Mouse (Mus musculus) forebrain, embryonic 16.5 days (tissue): ENCODE results near the gene Rab3d. TPM values are rescaled to one million over a fixed set of nuclear protein-coding genes. Genes with fewer than 3 reads are reported as not detected.
A peak's percentile ranks its signal among the peaks of the same experiment; 100 is the strongest.

Experiments used
- ATAC-seq: fragments of 200-750 bp; cut with Nextera tagmentation; 2 replicates; pipeline ENCODE4 v1.8.0; 2017; ENCODE audit warnings: mild to moderate bottlenecking, moderate library complexity
- H3K27ac ChIP-seq: fragments of 300-500 bp; sonication (generic); 2 replicates; pipeline ENCODE4 v1.5.1; 2014; ENCODE audit warnings: low read length, control low read depth
- H3K27me3 ChIP-seq: fragments of 300-500 bp; sonication (generic); replicated peaks from 2 replicates; pipeline ENCODE4 v1.6.1; 2014; ENCODE audit warnings: low read length; ENCODE audit not compliant: control insufficient read depth, insufficient read depth
- H3K36me3 ChIP-seq: fragments of 300-500 bp; sonication (generic); 2 replicates; pipeline ENCODE4 v1.6.1; 2014; ENCODE audit not compliant: control insufficient read depth, insufficient read depth
- H3K4me1 ChIP-seq: fragments of 300-500 bp; sonication (generic); replicated peaks from 2 replicates; pipeline ENCODE4 v1.6.1; 2014; ENCODE audit warnings: low read length; ENCODE audit not compliant: control insufficient read depth, insufficient read depth
- H3K4me2 ChIP-seq: fragments of 300-500 bp; sonication (generic); 2 replicates; pipeline ENCODE4 v1.6.1; 2014; ENCODE audit warnings: mild to moderate bottlenecking, low read length, control low read depth
- H3K4me3 ChIP-seq: fragments of 300-500 bp; sonication (generic); replicated peaks from 2 replicates; pipeline ENCODE4 v1.5.1; 2014; ENCODE audit warnings: mild to moderate bottlenecking, low read length, control low read depth
- H3K9ac ChIP-seq: fragments of 300-500 bp; sonication (generic); replicated peaks from 2 replicates; pipeline ENCODE4 v1.6.1; 2014; ENCODE audit warnings: low read depth, low read length, control low read depth
- H3K9me3 ChIP-seq: fragments of 300-500 bp; sonication (generic); 2 replicates; pipeline ENCODE4 v1.6.1; 2016; ENCODE audit warnings: low read length; ENCODE audit not compliant: control insufficient read depth
- WGBS: fragments of 180-500 bp; shearing (Covaris S2); extraction: QIAGEN DNeasy Blood & Tissue Kit; methylation state at CpG from one replicate; pipeline ENCODE4 v1.1.7; 2014; 5-methylcytosine and 5-hydroxymethylcytosine counted together
- polyA plus RNA-seq: library from polyadenylated mRNA; unstranded; fragments of >200 nt; fragmentation: Nextera tagmentation; extraction: Ambion mirVana; gene quantifications from 2 replicates; pipeline ENCODE4 v1.2.1, GENCODE M21; 2015

Gene Rab3d
- polyA plus RNA-seq: 37.4 and 39.5 TPM in 2 replicates

DNA sequence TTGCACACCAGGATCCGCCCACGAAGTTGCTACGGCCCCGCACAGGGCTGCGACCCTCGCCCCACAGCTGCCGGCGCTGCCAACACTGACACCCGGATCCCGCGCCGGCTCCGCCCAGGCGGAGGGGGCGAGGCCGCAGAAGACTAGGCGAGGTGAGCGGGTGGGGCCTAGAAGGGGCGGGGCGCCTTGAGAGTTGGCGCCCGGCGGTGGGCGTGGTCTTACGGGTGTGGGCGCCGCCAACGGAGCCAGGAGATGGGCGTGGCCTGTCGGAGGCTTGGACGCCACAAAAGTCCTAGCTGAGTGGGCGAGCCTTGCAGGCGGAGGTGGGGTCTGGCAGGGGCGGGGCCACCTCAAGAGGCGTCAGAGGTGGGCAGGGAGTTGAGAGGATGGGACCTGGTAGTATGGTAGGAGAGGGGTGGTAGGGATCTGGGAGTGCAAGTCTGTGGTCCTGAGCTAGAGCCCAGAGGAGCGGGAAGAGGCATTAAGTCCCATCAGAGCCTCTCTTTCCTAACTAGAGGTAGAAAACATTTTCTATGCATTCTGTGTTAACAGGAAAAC is at the start of gene Rab3d:
Rab3d (minus strand) TSS at position 158 of the 558 bp plus-strand sequence.
- no peaks in the 10 kb centered on the region for H3K27me3 ChIP-seq
- 0 out of 2 replicates have a peak, but pooled peaks cover 2% of the 10 kb centered on the region for H3K36me3 ChIP-seq
- peaks cover 11% of the 10 kb centered on the region for H3K4me1 ChIP-seq
- ATAC-seq: peak; percentile 90
- peak within 1 kb of the TSS; percentile 79 for H3K9ac ChIP-seq
- H3K4me2 ChIP-seq: peak within 1 kb of the TSS; percentile 81
- H3K27ac ChIP-seq: peak within 1 kb of the TSS; percentile 91
- peak within 1 kb of the TSS; percentile 57 for H3K4me3 ChIP-seq
- under 1% methylated on average over 36 of the region's 36 CpGs for WGBS
- H3K9me3 ChIP-seq: no peaks in the 10 kb centered on the region

DNA sequence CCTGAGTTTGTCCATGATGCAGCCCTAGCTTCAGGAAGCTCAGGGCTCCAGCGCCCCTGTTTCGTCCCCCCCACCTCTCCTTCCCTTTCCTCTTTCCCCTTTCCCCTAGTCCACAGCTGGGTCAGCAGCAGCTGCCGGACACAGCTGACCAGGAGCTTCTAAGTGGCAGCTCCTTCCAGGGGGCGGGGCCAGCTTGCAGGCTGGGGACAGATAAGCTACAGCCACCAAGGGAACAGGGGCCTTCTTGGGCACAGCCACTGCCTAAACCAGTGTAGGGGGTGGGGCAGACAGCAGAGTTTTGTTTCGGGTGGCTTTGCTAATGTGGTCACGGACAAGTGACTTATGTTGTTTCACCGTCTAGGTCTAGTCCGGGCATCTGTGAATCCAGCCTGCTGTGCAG is 45.4 kb upstream of the Rab3d start, which contains the start of gene Epor:
Epor (minus strand) TSS at position 90 of the 400 bp plus-strand sequence.
- H3K4me3 ChIP-seq: peak within 1 kb of the TSS; percentile 44
- no peak for ATAC-seq
- peaks cover 38% of the 10 kb centered on the region for H3K27me3 ChIP-seq
- WGBS: 29% methylated on average over 8 of the region's 8 CpGs
- no peaks in the 10 kb centered on the region for H3K36me3 ChIP-seq
- H3K9me3 ChIP-seq: no peaks in the 10 kb centered on the region
- H3K4me1 ChIP-seq: peaks cover 16% of the 10 kb centered on the region
- peak within 1 kb of the TSS; percentile 47 for H3K9ac ChIP-seq
- no peak within 1 kb of the TSS for H3K27ac ChIP-seq
- H3K4me2 ChIP-seq: peak within 1 kb of the TSS; percentile 76

- peak overlapping the region; percentile 47 for H3K9ac ChIP-seq
- H3K27me3 ChIP-seq: peaks cover 38% of the 10 kb centered on the region
- H3K27ac ChIP-seq: no peak overlapping the region
- H3K4me3 ChIP-seq: peak overlapping the region; percentile 44
- H3K9me3 ChIP-seq: no peaks in the 10 kb centered on the region
- peak; percentile 79 for ATAC-seq
- WGBS: 3% methylated on average over 34 of the region's 34 CpGs
- peak overlapping the region; percentile 76 for H3K4me2 ChIP-seq
- peaks cover 16% of the 10 kb centered on the region for H3K4me1 ChIP-seq
- no peaks in the 10 kb centered on the region for H3K36me3 ChIP-seq
Observed at GRCm38 (mm10) chr9:21962416-21963059, 44.5 kb upstream of the Rab3d start.

GRCm38 (mm10) chr9:21962010-21962409 is 44.0 kb upstream of the Rab3d start:
- H3K4me1 ChIP-seq: peaks cover 16% of the 10 kb centered on the region
- no peaks in the 10 kb centered on the region for H3K9me3 ChIP-seq
- H3K4me3 ChIP-seq: peak overlapping the region; percentile 44
- no peak overlapping the region for H3K27ac ChIP-seq
- peak overlapping the region; percentile 47 for H3K9ac ChIP-seq
- ATAC-seq: peak; percentile 51
- peaks cover 38% of the 10 kb centered on the region for H3K27me3 ChIP-seq
- H3K4me2 ChIP-seq: peak overlapping the region; percentile 76
- H3K36me3 ChIP-seq: no peaks in the 10 kb centered on the region
- WGBS: under 1% methylated on average over 15 of the region's 15 CpGs

DNA sequence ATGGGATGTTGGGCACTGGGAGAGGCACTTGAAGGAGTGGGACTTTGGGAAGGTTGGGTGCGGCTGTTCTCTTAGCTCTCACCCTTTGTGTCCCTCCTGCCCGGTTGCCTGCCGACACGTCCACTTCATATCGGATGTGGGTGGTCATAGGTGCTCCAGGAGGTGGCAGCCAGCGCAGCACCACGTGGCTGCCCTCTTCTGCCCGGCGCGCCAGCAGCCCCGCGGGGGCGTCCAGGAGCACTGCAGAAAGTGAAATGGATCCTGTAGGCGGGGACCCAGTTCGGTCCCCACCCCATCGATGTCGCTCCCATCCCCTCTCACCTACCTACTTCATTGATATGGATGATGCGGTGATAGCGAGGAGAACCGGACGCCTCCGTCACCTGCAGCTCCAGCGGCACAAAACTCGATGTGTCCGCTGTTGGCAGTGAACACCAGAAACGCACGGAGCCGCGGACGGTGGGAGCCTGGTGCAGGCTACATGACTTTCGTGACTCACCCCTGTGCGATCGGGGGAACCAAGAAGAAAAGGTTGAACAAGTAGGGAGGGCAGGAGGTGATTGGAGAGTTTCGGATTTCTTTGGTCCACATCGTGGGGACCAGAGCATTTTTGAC is 43.5 kb upstream of the Rab3d start:
- H3K27ac ChIP-seq: no peak overlapping the region
- H3K9ac ChIP-seq: no peak overlapping the region
- H3K9me3 ChIP-seq: no peaks in the 10 kb centered on the region
- 1% methylated on average over 35 of the region's 35 CpGs for whole genome bisulfite sequencing
- H3K27me3 ChIP-seq: peaks cover 38% of the 10 kb centered on the region
- ATAC-seq: no peak
- peak overlapping the region; percentile 76 for H3K4me2 ChIP-seq
- H3K4me1 ChIP-seq: peaks cover 19% of the 10 kb centered on the region
- H3K4me3 ChIP-seq: peak overlapping the region; percentile 44
- H3K36me3 ChIP-seq: no peaks in the 10 kb centered on the region

DNA sequence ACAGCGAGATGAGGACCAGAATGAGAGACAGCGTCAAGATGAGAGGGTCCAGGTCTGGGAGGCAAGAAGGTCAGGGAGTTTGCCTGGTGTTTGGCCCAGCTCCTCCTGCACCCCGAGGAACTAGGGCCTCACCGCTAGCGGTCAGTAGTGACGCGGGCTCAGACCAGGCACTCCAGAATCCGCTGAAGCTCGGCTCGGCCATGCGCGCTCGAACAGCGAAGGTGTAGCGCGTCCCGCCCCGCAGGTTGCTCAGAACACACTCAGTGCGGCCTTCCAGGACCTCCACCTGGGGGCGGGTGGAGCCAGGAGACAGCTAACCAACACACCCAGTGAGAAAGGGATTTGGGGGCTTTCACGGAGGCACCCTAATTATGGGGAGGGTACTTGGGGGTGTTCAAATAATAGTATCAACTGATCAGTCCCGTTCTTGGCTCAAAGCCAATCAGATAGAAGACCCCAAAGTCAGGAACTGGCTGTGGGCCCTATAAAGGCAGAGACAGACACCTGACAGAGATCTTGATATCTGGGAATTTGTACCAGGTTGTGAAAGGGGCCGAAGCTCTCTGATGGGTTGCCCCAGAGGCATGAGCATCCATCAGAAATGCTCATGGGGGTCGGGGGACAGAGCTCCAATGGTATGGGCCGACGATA is 42.7 kb upstream of the Rab3d start:
- no peak overlapping the region for H3K4me3 ChIP-seq
- ATAC-seq: no peak
- WGBS: 11% methylated on average over 26 of the region's 26 CpGs
- no peak overlapping the region for H3K4me2 ChIP-seq
- peaks cover 38% of the 10 kb centered on the region for H3K27me3 ChIP-seq
- H3K36me3 ChIP-seq: no peaks in the 10 kb centered on the region
- no peaks in the 10 kb centered on the region for H3K9me3 ChIP-seq
- H3K4me1 ChIP-seq: peaks cover 22% of the 10 kb centered on the region
- H3K27ac ChIP-seq: no peak overlapping the region
- no peak overlapping the region for H3K9ac ChIP-seq

GRCm38 (mm10) chr9:21960135-21960534 is 42.1 kb upstream of the Rab3d start:
- WGBS: 49% methylated on average over 9 of the region's 9 CpGs
- Histone ChIP-seq H3K4me1 (peaks cover 24% of the 10 kb centered on the region), H3K4me3 (no peak overlapping the region), H3K9ac (no peak overlapping the region), H3K27me3 (peaks cover 38% of the 10 kb centered on the region), H3K9me3 (no peaks in the 10 kb centered on the region), H3K4me2 (no peak overlapping the region), H3K27ac (no peak overlapping the region), H3K36me3 (no peaks in the 10 kb centered on the region)
- no peak for ATAC-seq

GRCm38 (mm10) chr9:21959244-21959643 is 41.3 kb upstream of the Rab3d start:
- 90% methylated on average over 7 of the region's 7 CpGs for WGBS
- Histone ChIP-seq H3K4me2 (no peak overlapping the region), H3K4me3 (no peak overlapping the region), H3K9me3 (no peaks in the 10 kb centered on the region), H3K27ac (no peak overlapping the region), H3K4me1 (peaks cover 29% of the 10 kb centered on the region), H3K36me3 (no peaks in the 10 kb centered on the region), H3K9ac (no peak overlapping the region), H3K27me3 (peaks cover 38% of the 10 kb centered on the region)
- ATAC-seq: no peak

- H3K36me3 ChIP-seq: no peaks in the 10 kb centered on the region
- H3K4me1 ChIP-seq: peaks cover 37% of the 10 kb centered on the region
- H3K27ac ChIP-seq: no peak overlapping the region
- H3K4me3 ChIP-seq: no peak overlapping the region
- no peak overlapping the region for H3K4me2 ChIP-seq
- no peaks in the 10 kb centered on the region for H3K9me3 ChIP-seq
- peaks cover 37% of the 10 kb centered on the region for H3K27me3 ChIP-seq
- no peak overlapping the region for H3K9ac ChIP-seq
- no peak for ATAC-seq
- WGBS: 89% methylated on average over 5 of the region's 5 CpGs
Observed at GRCm38 (mm10) chr9:21958372-21958771, 40.4 kb upstream of the Rab3d start.
